In the genomic region with DNA sequence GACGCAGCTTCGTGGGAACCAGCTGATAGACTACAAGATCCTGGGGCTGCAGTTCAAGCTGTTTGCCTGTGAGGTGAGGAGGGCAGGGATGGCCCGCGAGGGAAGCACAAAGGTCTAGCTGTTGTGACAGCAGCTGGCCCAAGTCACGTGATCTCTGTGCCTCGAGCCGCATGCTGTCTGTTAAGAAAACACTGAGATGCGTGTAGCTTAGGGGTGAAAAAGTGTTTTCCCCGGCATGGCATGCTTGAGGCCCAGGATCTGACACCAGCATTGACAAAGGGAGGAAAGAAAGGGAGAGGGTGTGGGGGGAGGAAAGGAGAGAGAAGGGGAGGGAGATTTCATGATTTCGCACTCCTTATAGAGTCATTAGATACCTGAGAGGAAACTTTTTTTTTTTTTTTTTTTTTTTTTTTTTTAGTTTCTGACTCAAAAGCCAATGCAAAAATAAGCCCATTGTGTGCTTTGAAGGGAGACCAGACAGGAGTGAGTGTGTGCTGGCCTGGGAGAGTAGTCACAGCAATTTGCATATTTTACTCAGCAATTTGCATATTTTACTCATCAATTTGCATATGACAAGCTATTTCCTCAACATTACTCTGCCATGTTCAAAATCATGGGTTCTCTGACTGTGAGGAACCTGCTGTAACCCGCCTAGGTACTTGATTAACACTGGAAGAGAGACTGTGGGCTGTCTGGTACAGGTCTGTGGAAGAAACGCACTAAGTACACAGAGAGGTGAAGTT, we compare ENCODE assay signal across 11 mouse cellular contexts. TPM values are rescaled to one million over a fixed set of nuclear protein-coding genes. Genes with fewer than 3 reads are reported as not detected.
DNase-seq lines count a peak whose midpoint lies in the region; ATAC-seq and TF ChIP-seq lines count a peak whose summit lies in the region.
"Had no signal": no experiment of that assay in that cellular context is flagged by ENCODE, and none has a peak within 500 bp of the region (broad histone marks: within the 10 kb centered on the region; RNA-seq: fewer than 3 reads in every experiment).

No protein-coding gene starts in this region.

- 40% methylated on average over 12 of the region's 12 CpGs for WGBS in heart, embryonic 16.5 days
- 16% methylated on average over 12 of the region's 12 CpGs for WGBS in forebrain, postnatal 0 days

- H3K36me3 ChIP-seq in heart, embryonic 16.5 days (ENCODE audit: control insufficient read depth, insufficient read depth): no peaks in the 10 kb centered on the region
- no peaks in the 10 kb centered on the region for H3K36me3 ChIP-seq in forebrain, postnatal 0 days (ENCODE audit: insufficient read depth)
- H3K36me3 ChIP-seq: embryonic facial prominence, embryonic 13.5 days had no signal

- DNase-seq in heart, postnatal 36 days: no peak
- peak; percentile 49 for DNase-seq in R1 (ENCODE audit: low read depth, low spot score)
- peak; percentile 41 for DNase-seq in forebrain, postnatal 0 days
- peak; percentile 63 for DNase-seq in neural tube, embryonic 10.5 days (ENCODE audit: extremely low spot score, low spot score)
- DNase-seq in c-Kit-positive CD71-positive TER-119-positive erythroid progenitor cells, embryonic 14.5 days (ENCODE audit: low spot score): no peak
- no peak for DNase-seq in ovary, postnatal 10 days (ENCODE audit: low spot score)
- no peak for DNase-seq in cerebellum, postnatal 4 days (ENCODE audit: low spot score in 2 of 2)
- DNase-seq: layer of hippocampus, postnatal 36 days; thymus, postnatal 4 days had no signal

- no peak overlapping the region for H3K4me3 ChIP-seq in heart, embryonic 16.5 days (ENCODE audit: low read length)
- H3K4me3 ChIP-seq in forebrain, postnatal 0 days (ENCODE audit: low read depth, low read length): no peak overlapping the region
- H3K4me3 ChIP-seq: embryonic facial prominence, embryonic 13.5 days had no signal

- H3K9me3 ChIP-seq in heart, embryonic 16.5 days (replicated peaks; ENCODE audit: control insufficient read depth, low read length): no peaks in the 10 kb centered on the region
- H3K9me3 ChIP-seq in forebrain, postnatal 0 days (ENCODE audit: low read length): no peaks in the 10 kb centered on the region
- H3K9me3 ChIP-seq: embryonic facial prominence, embryonic 13.5 days had no signal

- H3K9ac ChIP-seq in heart, embryonic 16.5 days (ENCODE audit: low read length): peak overlapping the region; percentile 5; the same call in 1 of the 2 replicates
- no peak overlapping the region for H3K9ac ChIP-seq in forebrain, postnatal 0 days
- H3K9ac ChIP-seq: embryonic facial prominence, embryonic 13.5 days had no signal

- no peak for TF ChIP-seq CTCF in forebrain, postnatal 0 days (IDR thresholded peaks at IDR 0.05; ENCODE audit: low read depth)

- peaks cover 31% of the 10 kb centered on the region for H3K4me1 ChIP-seq in heart, embryonic 16.5 days (ENCODE audit: control insufficient read depth, insufficient read depth, low read length)
- peaks cover 10% of the 10 kb centered on the region for H3K4me1 ChIP-seq in forebrain, postnatal 0 days (ENCODE audit: insufficient read depth)

- no peak for ATAC-seq in heart, embryonic 16.5 days (replicated peaks; ENCODE audit: extremely low read depth, insufficient read depth, low FRiP score)
- peak; percentile 79 for ATAC-seq in forebrain, postnatal 0 days

- intact Hi-C loops in heart, postnatal 36 days (cut with DNase I): no loop called here

- no peaks in the 10 kb centered on the region for H3K27me3 ChIP-seq in heart, embryonic 16.5 days (ENCODE audit: control insufficient read depth, insufficient read depth, low read length)
- no peaks in the 10 kb centered on the region for H3K27me3 ChIP-seq in forebrain, postnatal 0 days (ENCODE audit: insufficient read depth, low read length)
- H3K27me3 ChIP-seq: embryonic facial prominence, embryonic 13.5 days had no signal

- H3K27ac ChIP-seq in heart, embryonic 16.5 days (ENCODE audit: low read length): peak overlapping the region; percentile 83
- peak overlapping the region; percentile 62 for H3K27ac ChIP-seq in forebrain, postnatal 0 days (ENCODE audit: low read depth, low read length)
- H3K27ac ChIP-seq: embryonic facial prominence, embryonic 13.5 days had no signal

- H3K4me2 ChIP-seq in heart, embryonic 16.5 days (ENCODE audit: low read depth, low read length): peak overlapping the region; percentile 19; the same call in 1 of the 2 replicates
- no peak overlapping the region for H3K4me2 ChIP-seq in forebrain, postnatal 0 days (ENCODE audit: low read depth)
- H3K4me2 ChIP-seq: embryonic facial prominence, embryonic 13.5 days had no signal

RNA-seq across cellular contexts. Expression of gene Ncf2, which starts 17.2 kb away (rescaled TPM):
- polyA plus RNA-seq in heart, embryonic 16.5 days (2015; fragmentation: Nextera tagmentation; extraction: Ambion mirVana): 4.0 and 6.1 TPM in 2 replicates
- 1 to 10 TPM; 4.4 to 6.0 TPM for total RNA-seq in heart, postnatal 36 days (2021)
- total RNA-seq in forebrain, postnatal 0 days (2014; rRNA removed): 2.3 and 4.1 TPM in 2 replicates
- polyA plus RNA-seq in forebrain, postnatal 0 days (2015; fragmentation: Nextera tagmentation; extraction: Ambion mirVana): 1.9 and 2.0 TPM in 2 replicates

RNA-seq across cellular contexts. Expression of gene Arpc5, which starts 50.9 kb away (rescaled TPM):
- 196 and 229 TPM in 2 replicates for polyA plus RNA-seq in heart, embryonic 16.5 days (2015; fragmentation: Nextera tagmentation; extraction: Ambion mirVana)
- 10 to 100 TPM; 33.3 to 36.6 TPM for total RNA-seq in heart, postnatal 36 days (2021)
- total RNA-seq in forebrain, postnatal 0 days (2014; rRNA removed): 301 and 341 TPM in 2 replicates
- polyA plus RNA-seq in forebrain, postnatal 0 days (2015; fragmentation: Nextera tagmentation; extraction: Ambion mirVana): 537 and 561 TPM in 2 replicates

RNA-seq across cellular contexts. Expression of gene Rgl1, which starts 51.0 kb away (rescaled TPM):
- 60.1 and 61.0 TPM in 2 replicates for polyA plus RNA-seq in heart, embryonic 16.5 days (2015; fragmentation: Nextera tagmentation; extraction: Ambion mirVana)
- total RNA-seq in heart, postnatal 36 days (2021): 10 to 100 TPM; 34.9 to 38.3 TPM
- 26.7 and 27.8 TPM in 2 replicates for total RNA-seq in forebrain, postnatal 0 days (2014; rRNA removed)
- polyA plus RNA-seq in forebrain, postnatal 0 days (2015; fragmentation: Nextera tagmentation; extraction: Ambion mirVana): 18.8 and 22.5 TPM in 2 replicates

Comparison
In these comparisons a context has a peak if more than half of its experiments do, and no peak if none do; other contexts are left out.
1. DNase-seq: peak in R1 (single experiment), forebrain, postnatal 0 days (single experiment) and neural tube, embryonic 10.5 days (single experiment); none in heart, postnatal 36 days (0 of 2), c-Kit-positive CD71-positive TER-119-positive erythroid progenitor cells, embryonic 14.5 days (single experiment), ovary, postnatal 10 days (single experiment) and cerebellum, postnatal 4 days (0 of 2).